Mouse (Mus musculus) layer of hippocampus, postnatal 25 days (tissue): Measurements from ENCODE around the gene Kcnip1. TPM values are rescaled to one million over a fixed set of nuclear protein-coding genes. Genes with fewer than 3 reads are reported as not detected.
A peak's percentile ranks its signal among the peaks of the same experiment; 100 is the strongest.

ENCODE experiments used
- DNase-seq, 2 experiments: peaks; one replicate each; pipeline ENCODE4 v3.0.0; 2022; ENCODE audit warnings: mixed read lengths in 2 of 2, low spot score in 1 of 2; ENCODE audit errors: extremely low spot score in 1 of 2
- total RNA-seq, 2 experiments: library from RNA; stranded (reverse); gene quantifications; 2 replicates each; pipeline ENCODE4 v1.2.3; 2021

Gene Kcnip1
- 10 to 100 TPM; 23.0 to 24.2 TPM for total RNA-seq

GRCm38 (mm10) chr11:33992938-33993337 lies at the start of gene Kcnip1:
Gene Kcnip1, minus strand, starts transcription at chr11:33993152.
- DNase-seq, result no peak

GRCm38 (mm10) chr11:34040061-34040460 lies 47.1 kb upstream of the Kcnip1 start:
- no peak for DNase-seq

- DNase-seq, result no peak
These were observed 43.1 kb upstream of the Kcnip1 start for GRCm38 (mm10) chr11:34035909-34036658.

- no peak for DNase-seq
These were observed 41.8 kb upstream of the Kcnip1 start for GRCm38 (mm10) chr11:34034794-34035193.

- no peak for DNase-seq
These were observed 41.1 kb upstream of the Kcnip1 start for GRCm38 (mm10) chr11:34034008-34034505.

GRCm38 (mm10) chr11:34031015-34031805 lies 38.3 kb upstream of the Kcnip1 start:
- DNase-seq, result no peak

GRCm38 (mm10) chr11:34029658-34030057 lies 36.7 kb upstream of the Kcnip1 start:
- no peak for DNase-seq

- DNase-seq, result no peak
These were observed 32.1 kb upstream of the Kcnip1 start for GRCm38 (mm10) chr11:34025091-34025490.

GRCm38 (mm10) chr11:34012007-34012652 lies 19.2 kb upstream of the Kcnip1 start:
- no peak for DNase-seq

- DNase-seq, result no peak
These were observed 17.9 kb upstream of the Kcnip1 start for GRCm38 (mm10) chr11:34010859-34011172.

GRCm38 (mm10) chr11:34010133-34010858 lies 17.3 kb upstream of the Kcnip1 start:
- no peak for DNase-seq

GRCm38 (mm10) chr11:34009316-34010087 lies 16.6 kb upstream of the Kcnip1 start:
- DNase-seq, result no peak

GRCm38 (mm10) chr11:34008702-34009101 lies 15.8 kb upstream of the Kcnip1 start:
- peak; percentile 20 to 60 for DNase-seq

GRCm38 (mm10) chr11:34008214-34008613 lies 15.3 kb upstream of the Kcnip1 start:
- no peak for DNase-seq

GRCm38 (mm10) chr11:34007616-34008015 lies 14.7 kb upstream of the Kcnip1 start:
- DNase-seq, result no peak

- DNase-seq, result no peak
These were observed 9.6 kb upstream of the Kcnip1 start for GRCm38 (mm10) chr11:34002593-34002965.

- DNase-seq, result peak; percentile 54 to 75
These were observed 9.1 kb upstream of the Kcnip1 start for GRCm38 (mm10) chr11:34001938-34002592.

- DNase-seq, result no peak
These were observed 7.5 kb upstream of the Kcnip1 start for GRCm38 (mm10) chr11:34000416-34000815.

GRCm38 (mm10) chr11:33998244-33998643 lies 5.3 kb upstream of the Kcnip1 start:
- no peak for DNase-seq
